Mouse (Mus musculus) forebrain, embryonic 14.5 days (tissue): ENCODE data around the gene Prl3d1. TPM values are rescaled to one million over a fixed set of nuclear protein-coding genes. Genes with fewer than 3 reads are reported as not detected.
"Not testable (repeated sequence)": the region's sequence is repeated elsewhere in the genome, so short reads cannot be mapped to it uniquely, and the experiment has no call there.

Experiments
- ATAC-seq: fragments of 200-750 bp; cut with Nextera tagmentation; 2 replicates; pipeline ENCODE4 v1.8.0; 2017; ENCODE audit warnings: mild to moderate bottlenecking, moderate library complexity
- DNase-seq: peaks from one replicate; pipeline ENCODE4 v3.0.0-alpha.2; 2015; ENCODE audit warnings: low spot score
- H3K27ac ChIP-seq: fragments of 300-500 bp; sonication (generic); 2 replicates; pipeline ENCODE4 v1.5.1; 2014; ENCODE audit warnings: low read depth, mild to moderate bottlenecking, control low read depth, low read length, moderate library complexity
- H3K27me3 ChIP-seq: fragments of 300-500 bp; sonication (generic); replicated peaks from 2 replicates; pipeline ENCODE4 v1.6.1; 2014; ENCODE audit warnings: low read length, control low read depth, mixed read lengths; ENCODE audit not compliant: control insufficient read depth, insufficient read depth
- H3K36me3 ChIP-seq: fragments of 300-500 bp; sonication (generic); 2 replicates; pipeline ENCODE4 v1.6.1; 2014; ENCODE audit warnings: low read length, control low read depth; ENCODE audit not compliant: control insufficient read depth, insufficient read depth
- H3K4me1 ChIP-seq: fragments of 300-500 bp; sonication (generic); 2 replicates; pipeline ENCODE4 v1.6.1; 2014; ENCODE audit warnings: antibody characterized with exemption, low read length, control low read depth; ENCODE audit not compliant: control insufficient read depth, insufficient read depth
- H3K4me2 ChIP-seq: fragments of 300-500 bp; sonication (generic); 2 replicates; pipeline ENCODE4 v1.6.1; 2014; ENCODE audit warnings: mild to moderate bottlenecking, control low read depth, low read length
- H3K4me3 ChIP-seq: fragments of 300-500 bp; sonication (generic); 2 replicates; pipeline ENCODE4 v1.5.1; 2014; ENCODE audit warnings: low read depth, low read length, control low read depth
- H3K9ac ChIP-seq: fragments of 300-500 bp; sonication (generic); 2 replicates; pipeline ENCODE4 v1.6.1; 2014; ENCODE audit warnings: mild to moderate bottlenecking, low read length, control low read depth, moderate library complexity
- H3K9me3 ChIP-seq: fragments of 300-500 bp; sonication (generic); replicated peaks from 2 replicates; pipeline ENCODE4 v1.6.1; 2016; ENCODE audit warnings: low read length, control low read depth, mixed read lengths; ENCODE audit not compliant: control insufficient read depth
- whole genome bisulfite sequencing: fragments of 180-500 bp; shearing (Covaris S2); extraction: QIAGEN DNeasy Blood & Tissue Kit; methylation state at CpG from one replicate; pipeline ENCODE4 v1.1.7; 2014; 5-methylcytosine and 5-hydroxymethylcytosine counted together
- polyA plus RNA-seq: library from polyadenylated mRNA; unstranded; fragments of >200 nt; fragmentation: Nextera tagmentation; extraction: Ambion mirVana; gene quantifications from 2 replicates; pipeline ENCODE4 v1.2.1, GENCODE M21; 2014

Gene Prl3d1
- polyA plus RNA-seq: not detected in 2 replicates

- not testable (repeated sequence) for H3K27me3 ChIP-seq, H3K4me2 ChIP-seq, H3K4me1 ChIP-seq, H3K4me3 ChIP-seq, ATAC-seq, DNase-seq, H3K36me3 ChIP-seq, H3K27ac ChIP-seq, H3K9me3 ChIP-seq, H3K9ac ChIP-seq
- 92% methylated on average over 5 of the region's 5 CpGs for WGBS
These were observed at the start of gene Prl3d1 for GRCm38 (mm10) chr13:27093890-27094289. TSS of gene Prl3d1 (plus strand) at chr13:27094190.

- no peaks in the 10 kb centered on the region for H3K36me3 ChIP-seq
- H3K4me3 ChIP-seq: no peak within 1 kb of the TSS
- H3K4me1 ChIP-seq: no peaks in the 10 kb centered on the region
- 94% methylated on average over 1 of the region's 1 CpGs for WGBS
- ATAC-seq: no peak
- H3K9me3 ChIP-seq: no peaks in the 10 kb centered on the region
- DNase-seq: no peak
- no peak within 1 kb of the TSS for H3K27ac ChIP-seq
- H3K4me2 ChIP-seq: no peak within 1 kb of the TSS
- no peak within 1 kb of the TSS for H3K9ac ChIP-seq
- H3K27me3 ChIP-seq: no peaks in the 10 kb centered on the region
These were observed 36.7 kb upstream of the Prl3d1 start, which contains the start of gene Prl for GRCm38 (mm10) chr13:27057270-27057669. TSS of gene Prl (plus strand) at chr13:27057570.

GRCm38 (mm10) chr13:27059177-27059576 lies 34.8 kb upstream of the Prl3d1 start:
- 83% methylated on average over 7 of the region's 7 CpGs for WGBS
- Histone ChIP-seq H3K27me3 (no peaks in the 10 kb centered on the region), H3K4me2 (no peak overlapping the region), H3K9me3 (no peaks in the 10 kb centered on the region), H3K4me3 (no peak overlapping the region), H3K4me1 (no peaks in the 10 kb centered on the region), H3K36me3 (no peaks in the 10 kb centered on the region), H3K27ac (no peak overlapping the region), H3K9ac (no peak overlapping the region)
- ATAC-seq (peak; percentile 40; the same call in 1 of the 2 replicates), DNase-seq (peak; percentile 37)

DNA sequence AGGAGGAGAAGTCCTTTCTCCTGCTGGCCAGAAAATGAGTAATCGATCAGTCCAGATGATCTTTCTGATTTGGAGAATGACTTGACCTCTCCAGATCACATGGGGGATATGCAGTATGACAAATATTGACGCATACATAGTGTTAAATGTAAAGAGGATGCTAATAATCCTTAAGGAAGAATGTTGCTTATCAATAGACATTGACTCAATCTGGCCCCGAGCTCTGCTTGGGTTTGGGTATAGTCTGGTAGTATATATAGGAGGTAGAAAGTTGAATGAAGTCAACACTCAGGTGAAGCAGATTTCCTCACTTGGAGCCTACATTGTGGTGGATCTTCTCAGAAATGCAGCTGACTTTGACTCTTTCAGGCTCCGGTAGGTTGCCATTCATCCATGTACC lies 27.4 kb downstream of the Prl3d1 start, which contains the start of gene Prl3d2:
Gene Prl3d2, plus strand, starts transcription at position 301 of the 400 bp plus-strand sequence.
- not testable (repeated sequence) for H3K4me1 ChIP-seq, H3K9ac ChIP-seq, H3K4me2 ChIP-seq, H3K9me3 ChIP-seq, H3K36me3 ChIP-seq, DNase-seq, H3K4me3 ChIP-seq, ATAC-seq, H3K27ac ChIP-seq, H3K27me3 ChIP-seq
- WGBS: 81% methylated on average over 3 of the region's 4 CpGs

DNA sequence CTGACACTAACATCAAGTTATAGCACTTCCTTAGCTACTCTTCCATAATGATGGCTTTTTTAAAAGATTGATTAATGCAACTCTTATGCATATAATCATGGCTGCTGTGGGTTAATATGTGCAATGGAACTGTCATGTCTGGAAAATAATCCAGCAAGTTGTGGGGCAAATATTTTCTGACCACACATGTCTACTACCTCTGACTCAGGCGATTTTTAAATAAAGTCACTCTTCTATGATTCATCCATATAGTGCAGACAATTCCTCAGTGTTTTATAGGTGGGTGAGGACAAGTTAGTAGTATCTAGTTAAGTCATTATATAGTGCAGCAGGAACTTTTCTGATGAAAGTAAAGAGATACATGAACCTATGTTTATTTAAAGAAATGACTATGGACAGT lies 54.3 kb downstream of the Prl3d1 start:
- WGBS: 63% methylated on average over 1 of the region's 1 CpGs
- Histone ChIP-seq H3K27me3 (no peaks in the 10 kb centered on the region), H3K27ac (no peak overlapping the region), H3K36me3 (no peaks in the 10 kb centered on the region), H3K4me3 (no peak overlapping the region), H3K9me3 (no peaks in the 10 kb centered on the region), H3K4me1 (no peaks in the 10 kb centered on the region), H3K9ac (no peak overlapping the region), H3K4me2 (no peak overlapping the region)
- no peak for DNase-seq
- no peak for ATAC-seq

Other genes with a start within 250 kb of the Prl3d1 start
- not detected in 2 replicates for gene Prl, start 36.6 kb upstream of the Prl3d1 start, polyA plus RNA-seq
- not detected in 2 replicates for gene Prl3d2, start 27.5 kb downstream of the Prl3d1 start, polyA plus RNA-seq
- gene Prl3d3, start 62.6 kb downstream of the Prl3d1 start, polyA plus RNA-seq: not detected in 2 replicates
- gene Prl3c1, start 102.5 kb downstream of the Prl3d1 start, polyA plus RNA-seq: not detected in 2 replicates
- gene Prl3b1, start 147.7 kb downstream of the Prl3d1 start, polyA plus RNA-seq: not detected in 2 replicates
- not detected in 2 replicates for gene Prl3a1, start 165.2 kb downstream of the Prl3d1 start, polyA plus RNA-seq
- not detected in 2 replicates for gene Prl6a1, start 218.4 kb downstream of the Prl3d1 start, polyA plus RNA-seq